Mouse (Mus musculus): ENCODE results near the gene AC140267.1. TPM values are rescaled to one million over a fixed set of nuclear protein-coding genes. Genes with fewer than 3 reads are reported as not detected.

The AC140267.1 gene
- polyA plus RNA-seq (2016; fragmentation: Nextera tagmentation; extraction: Ambion mirVana), result 7.0 TPM in 1 of 2 replicates, not detected in the other

GRCm38 (mm10) chr15:80235535-80235934 lies at the start of gene AC140267.1:
Gene AC140267.1 (plus strand): TSS chr15:80235835.
- H3K9ac ChIP-seq (replicated peaks), result peak within 1 kb of the TSS; percentile 82
- peak within 1 kb of the TSS; percentile 83; the same call in 1 of the 2 replicates for H3K27ac ChIP-seq
- ATAC-seq (ENCODE audit: insufficient number of reproducible peaks, insufficient read depth, low FRiP score, low TSS enrichment, low read depth), result no peak
- no peaks in the 10 kb centered on the region for H3K27me3 ChIP-seq
- peaks cover 43% of the 10 kb centered on the region for H3K36me3 ChIP-seq
- WGBS, result 93% methylated on average over 9 of the region's 9 CpGs
- H3K4me1 ChIP-seq (replicated peaks), result peaks cover 12% of the 10 kb centered on the region
- no peaks in the 10 kb centered on the region for H3K9me3 ChIP-seq
- H3K4me3 ChIP-seq (replicated peaks), result peak within 1 kb of the TSS; percentile 90
- peak within 1 kb of the TSS; percentile 91 for H3K4me2 ChIP-seq

GRCm38 (mm10) chr15:80188927-80189326 lies 46.7 kb upstream of the AC140267.1 start:
- H3K9ac ChIP-seq (replicated peaks), result no peak overlapping the region
- H3K36me3 ChIP-seq, result no peaks in the 10 kb centered on the region
- no peaks in the 10 kb centered on the region for H3K9me3 ChIP-seq
- H3K4me2 ChIP-seq, result no peak overlapping the region
- WGBS, result 87% methylated on average over 5 of the region's 5 CpGs
- H3K27me3 ChIP-seq, result no peaks in the 10 kb centered on the region
- no peak overlapping the region for H3K4me3 ChIP-seq (replicated peaks)
- no peak overlapping the region for H3K27ac ChIP-seq
- ATAC-seq (ENCODE audit: insufficient number of reproducible peaks, insufficient read depth, low FRiP score, low TSS enrichment, low read depth), result no peak
- peaks cover 5% of the 10 kb centered on the region for H3K4me1 ChIP-seq (replicated peaks)

GRCm38 (mm10) chr15:80190075-80190474 lies 45.6 kb upstream of the AC140267.1 start:
- no peaks in the 10 kb centered on the region for H3K27me3 ChIP-seq
- 83% methylated on average over 4 of the region's 4 CpGs for WGBS
- ATAC-seq (ENCODE audit: insufficient number of reproducible peaks, insufficient read depth, low FRiP score, low TSS enrichment, low read depth), result no peak
- no peaks in the 10 kb centered on the region for H3K9me3 ChIP-seq
- no peak overlapping the region for H3K9ac ChIP-seq (replicated peaks)
- H3K36me3 ChIP-seq, result no peaks in the 10 kb centered on the region
- H3K4me3 ChIP-seq (replicated peaks), result no peak overlapping the region
- no peak overlapping the region for H3K4me2 ChIP-seq
- H3K27ac ChIP-seq, result no peak overlapping the region
- peaks cover 5% of the 10 kb centered on the region for H3K4me1 ChIP-seq (replicated peaks)

GRCm38 (mm10) chr15:80191585-80192245 lies 43.9 kb upstream of the AC140267.1 start:
- H3K9ac ChIP-seq (replicated peaks), result no peak overlapping the region
- H3K9me3 ChIP-seq, result no peaks in the 10 kb centered on the region
- no peak overlapping the region for H3K27ac ChIP-seq
- no peaks in the 10 kb centered on the region for H3K27me3 ChIP-seq
- ATAC-seq (ENCODE audit: insufficient number of reproducible peaks, insufficient read depth, low FRiP score, low TSS enrichment, low read depth), result no peak
- H3K4me1 ChIP-seq (replicated peaks), result peaks cover 5% of the 10 kb centered on the region
- H3K4me2 ChIP-seq, result no peak overlapping the region
- no peak overlapping the region for H3K4me3 ChIP-seq (replicated peaks)
- 63% methylated on average over 8 of the region's 8 CpGs for WGBS
- H3K36me3 ChIP-seq, result no peaks in the 10 kb centered on the region

GRCm38 (mm10) chr15:80192246-80192585 lies 43.4 kb upstream of the AC140267.1 start:
- Histone ChIP-seq H3K4me3 (replicated peaks) (no peak overlapping the region), H3K36me3 (no peaks in the 10 kb centered on the region), H3K9ac (replicated peaks) (no peak overlapping the region), H3K4me1 (replicated peaks) (peaks cover 5% of the 10 kb centered on the region), H3K4me2 (no peak overlapping the region), H3K27ac (no peak overlapping the region), H3K27me3 (no peaks in the 10 kb centered on the region), H3K9me3 (no peaks in the 10 kb centered on the region)
- 96% methylated on average over 5 of the region's 6 CpGs for WGBS
- no peak for ATAC-seq (ENCODE audit: insufficient number of reproducible peaks, insufficient read depth, low FRiP score, low TSS enrichment, low read depth)

GRCm38 (mm10) chr15:80192847-80193246 lies 42.8 kb upstream of the AC140267.1 start:
- H3K4me1 ChIP-seq (replicated peaks), result peaks cover 5% of the 10 kb centered on the region
- H3K4me3 ChIP-seq (replicated peaks), result no peak overlapping the region
- no peak overlapping the region for H3K27ac ChIP-seq
- no peak overlapping the region for H3K4me2 ChIP-seq
- no peak overlapping the region for H3K9ac ChIP-seq (replicated peaks)
- 0 out of 2 replicates have a peak, but pooled peaks cover 2% of the 10 kb centered on the region for H3K36me3 ChIP-seq
- WGBS, result 85% methylated on average over 7 of the region's 7 CpGs
- no peaks in the 10 kb centered on the region for H3K27me3 ChIP-seq
- H3K9me3 ChIP-seq, result no peaks in the 10 kb centered on the region
- no peak for ATAC-seq (ENCODE audit: insufficient number of reproducible peaks, insufficient read depth, low FRiP score, low TSS enrichment, low read depth)

GRCm38 (mm10) chr15:80199556-80199955 lies 36.1 kb upstream of the AC140267.1 start:
- H3K27me3 ChIP-seq, result no peaks in the 10 kb centered on the region
- ATAC-seq (ENCODE audit: insufficient number of reproducible peaks, insufficient read depth, low FRiP score, low TSS enrichment, low read depth), result no peak
- H3K4me1 ChIP-seq (replicated peaks), result no peaks in the 10 kb centered on the region
- WGBS, result 64% methylated on average over 2 of the region's 2 CpGs
- no peak overlapping the region for H3K9ac ChIP-seq (replicated peaks)
- peaks cover 12% of the 10 kb centered on the region; the same call in 1 of the 2 replicates for H3K36me3 ChIP-seq
- H3K4me2 ChIP-seq, result no peak overlapping the region
- H3K4me3 ChIP-seq (replicated peaks), result no peak overlapping the region
- no peak overlapping the region for H3K27ac ChIP-seq
- no peaks in the 10 kb centered on the region for H3K9me3 ChIP-seq

- H3K4me2 ChIP-seq, result no peak overlapping the region
- H3K4me1 ChIP-seq (replicated peaks), result no peaks in the 10 kb centered on the region
- peaks cover 12% of the 10 kb centered on the region; the same call in 1 of the 2 replicates for H3K36me3 ChIP-seq
- H3K9ac ChIP-seq (replicated peaks), result no peak overlapping the region
- no peak overlapping the region for H3K27ac ChIP-seq
- no peak overlapping the region for H3K4me3 ChIP-seq (replicated peaks)
- no peak for ATAC-seq (ENCODE audit: insufficient number of reproducible peaks, insufficient read depth, low FRiP score, low TSS enrichment, low read depth)
- H3K9me3 ChIP-seq, result no peaks in the 10 kb centered on the region
- no peaks in the 10 kb centered on the region for H3K27me3 ChIP-seq
- 85% methylated on average over 6 of the region's 6 CpGs for WGBS
These were observed 33.4 kb upstream of the AC140267.1 start for GRCm38 (mm10) chr15:80202111-80202775.

- Histone ChIP-seq H3K9me3 (no peaks in the 10 kb centered on the region), H3K27ac (no peak overlapping the region), H3K27me3 (no peaks in the 10 kb centered on the region), H3K4me1 (replicated peaks) (no peaks in the 10 kb centered on the region), H3K4me3 (replicated peaks) (no peak overlapping the region), H3K36me3 (peaks cover 5% of the 10 kb centered on the region; the same call in 1 of the 2 replicates), H3K4me2 (no peak overlapping the region), H3K9ac (replicated peaks) (no peak overlapping the region)
- no peak for ATAC-seq (ENCODE audit: insufficient number of reproducible peaks, insufficient read depth, low FRiP score, low TSS enrichment, low read depth)
- WGBS, result 33% methylated on average over 4 of the region's 4 CpGs
These were observed 32.2 kb upstream of the AC140267.1 start for GRCm38 (mm10) chr15:80203406-80203805.

GRCm38 (mm10) chr15:80206057-80206565 lies 29.5 kb upstream of the AC140267.1 start:
- H3K4me2 ChIP-seq, result no peak overlapping the region
- peaks cover 6% of the 10 kb centered on the region for H3K36me3 ChIP-seq
- WGBS, result 86% methylated on average over 3 of the region's 3 CpGs
- H3K27ac ChIP-seq, result no peak overlapping the region
- no peaks in the 10 kb centered on the region for H3K9me3 ChIP-seq
- no peak overlapping the region for H3K4me3 ChIP-seq (replicated peaks)
- no peak overlapping the region for H3K9ac ChIP-seq (replicated peaks)
- no peak for ATAC-seq (ENCODE audit: insufficient number of reproducible peaks, insufficient read depth, low FRiP score, low TSS enrichment, low read depth)
- H3K4me1 ChIP-seq (replicated peaks), result no peaks in the 10 kb centered on the region
- H3K27me3 ChIP-seq, result no peaks in the 10 kb centered on the region

GRCm38 (mm10) chr15:80208446-80208845 lies 27.2 kb upstream of the AC140267.1 start:
- Histone ChIP-seq H3K27me3 (no peaks in the 10 kb centered on the region), H3K36me3 (peaks cover 30% of the 10 kb centered on the region), H3K4me1 (replicated peaks) (no peaks in the 10 kb centered on the region), H3K4me3 (replicated peaks) (no peak overlapping the region), H3K4me2 (no peak overlapping the region), H3K9me3 (no peaks in the 10 kb centered on the region), H3K27ac (no peak overlapping the region; the same call in 1 of the 2 replicates), H3K9ac (replicated peaks) (no peak overlapping the region)
- 40% methylated on average over 4 of the region's 4 CpGs for WGBS
- ATAC-seq (ENCODE audit: insufficient number of reproducible peaks, insufficient read depth, low FRiP score, low TSS enrichment, low read depth), result no peak

Data from limb, embryonic 12.5 days (tissue).